Mouse (Mus musculus) urinary bladder, postnatal 0 days (tissue): ENCODE results near the gene 2410131K14Rik. TPM values are rescaled to one million over a fixed set of nuclear protein-coding genes. Genes with fewer than 3 reads are reported as not detected.

Experiments used
- polyA plus RNA-seq: library from polyadenylated mRNA; unstranded; fragments of >200 nt; fragmentation: Nextera tagmentation; extraction: Ambion mirVana; gene quantifications from 2 replicates; pipeline ENCODE4 v1.2.1, GENCODE M21; 2015

The 2410131K14Rik gene
- polyA plus RNA-seq = 4.3 and 4.8 TPM in 2 replicates

GRCm38 (mm10) chr5:118244606-118245443 lies at the start of gene 2410131K14Rik, which contains the start of gene Rnft2:
2410131K14Rik (plus strand) TSS chr5:118245227.
Rnft2 (minus strand) TSS chr5:118245116.

Other genes with a start within 250 kb of the 2410131K14Rik start
- 2.3 and 3.0 TPM in 2 replicates for gene Tesc, start 217.5 kb upstream of the 2410131K14Rik start, polyA plus RNA-seq
- 20.8 and 23.7 TPM in 2 replicates for gene Fbxw8, start 89.8 kb upstream of the 2410131K14Rik start, polyA plus RNA-seq
- gene Hrk, start 80.6 kb upstream of the 2410131K14Rik start, polyA plus RNA-seq = not detected in 2 replicates
- gene Rnft2, start 111 bp upstream of the 2410131K14Rik start, polyA plus RNA-seq = 0.57 and 1.2 TPM in 2 replicates